Mouse (Mus musculus): ENCODE data around the gene Slc13a1.

Gene Slc13a1

GRCm38 (mm10) chr6:24076089-24076488, 91.8 kb downstream of the Slc13a1 start:
- no peak for DNase-seq (ENCODE audit: low read depth, low spot score)

DNA sequence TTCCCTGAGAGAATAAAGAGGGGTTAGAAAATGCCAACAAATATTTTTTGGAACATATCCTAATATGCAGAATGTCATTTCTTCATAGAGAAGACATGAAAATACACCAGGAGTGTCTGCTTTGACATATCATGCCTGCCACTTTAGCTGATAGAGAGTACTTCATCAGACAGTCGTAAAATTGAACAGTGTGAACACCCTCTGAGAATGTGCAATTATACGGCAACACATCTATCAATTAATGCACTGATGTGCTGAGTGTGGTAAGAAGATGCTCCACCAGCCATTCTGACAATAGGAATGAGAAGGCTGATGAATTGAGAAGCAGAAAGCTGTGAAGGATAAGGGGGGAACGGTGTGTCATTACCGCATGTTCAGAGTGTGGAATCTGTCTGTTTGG, 95.1 kb downstream of the Slc13a1 start:
- DNase-seq (ENCODE audit: low read depth, low spot score), result no peak

DNA sequence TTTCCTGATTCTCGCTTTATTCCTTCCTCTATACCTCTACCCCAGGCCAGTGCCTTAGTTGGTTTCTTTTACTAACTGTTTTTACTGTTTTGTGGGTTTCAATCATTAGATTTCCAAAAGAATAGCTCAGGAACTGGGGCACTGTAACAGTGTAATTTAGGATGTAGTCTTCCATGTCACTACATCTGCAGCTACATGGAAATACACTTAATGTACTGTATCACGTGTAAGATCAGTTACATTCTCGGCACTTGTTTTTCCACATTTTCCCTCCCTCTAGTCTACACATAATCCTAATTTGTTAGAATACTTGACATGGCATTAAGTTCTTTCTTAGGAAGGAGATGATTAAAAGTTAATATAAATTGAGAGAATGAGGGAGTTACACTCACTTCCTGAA, 108.1 kb downstream of the Slc13a1 start:
- no peak for DNase-seq (ENCODE audit: low read depth, low spot score)

- DNase-seq (ENCODE audit: low read depth, low spot score), result no peak
Measured at GRCm38 (mm10) chr6:24055086-24055485, 112.8 kb downstream of the Slc13a1 start.

GRCm38 (mm10) chr6:24054086-24054710, 113.7 kb downstream of the Slc13a1 start:
- DNase-seq (ENCODE audit: low read depth, low spot score), result no peak

- no peak for DNase-seq (ENCODE audit: low read depth, low spot score)
Measured at GRCm38 (mm10) chr6:24047014-24047770, 120.7 kb downstream of the Slc13a1 start.

- DNase-seq (ENCODE audit: low read depth, low spot score), result no peak
Measured at GRCm38 (mm10) chr6:24043496-24043895, 124.4 kb downstream of the Slc13a1 start.

Measured in c-Kit-negative CD71-positive TER-119-positive erythroid progenitor cells, embryonic 14.5 days (primary cell).